Mouse (Mus musculus) midbrain, embryonic 16.5 days (tissue): ENCODE data around the gene Bex3. TPM values are rescaled to one million over a fixed set of nuclear protein-coding genes. Genes with fewer than 3 reads are reported as not detected.

Experiments used
- ATAC-seq: fragments of 200-750 bp; cut with Nextera tagmentation; 2 replicates; pipeline ENCODE4 v1.8.0; 2017; ENCODE audit warnings: moderate TSS enrichment
- H3K27ac ChIP-seq: fragments of 300-500 bp; sonication (generic); 2 replicates; pipeline ENCODE4 v1.5.1; 2014; ENCODE audit warnings: mild to moderate bottlenecking, low read length, mixed read lengths
- H3K27me3 ChIP-seq: fragments of 300-500 bp; sonication (generic); 2 replicates; pipeline ENCODE4 v1.6.1; 2014; ENCODE audit warnings: low read depth, low read length, mixed read lengths; ENCODE audit not compliant: control insufficient read depth, insufficient read depth
- H3K36me3 ChIP-seq: fragments of 300-500 bp; sonication (generic); 2 replicates; pipeline ENCODE4 v1.6.1; 2014; ENCODE audit warnings: mild to moderate bottlenecking, low read length, moderate library complexity, mixed read lengths; ENCODE audit not compliant: control insufficient read depth, insufficient read depth
- H3K4me1 ChIP-seq: fragments of 300-500 bp; sonication (generic); 2 replicates; pipeline ENCODE4 v1.6.1; 2014; ENCODE audit warnings: mild to moderate bottlenecking, low read length, mixed read lengths; ENCODE audit not compliant: control insufficient read depth, insufficient read depth
- H3K4me2 ChIP-seq: fragments of 300-500 bp; sonication (generic); 2 replicates; pipeline ENCODE4 v1.6.1; 2014; ENCODE audit warnings: mild to moderate bottlenecking, low read length, mixed read lengths
- H3K4me3 ChIP-seq: fragments of 300-500 bp; sonication (generic); 2 replicates; pipeline ENCODE4 v1.5.1; 2014; ENCODE audit warnings: low read depth, mild to moderate bottlenecking, low read length, moderate library complexity, mixed read lengths
- H3K9ac ChIP-seq: fragments of 300-500 bp; sonication (generic); 2 replicates; pipeline ENCODE4 v1.6.1; 2014; ENCODE audit warnings: low read depth, low read length, mixed read lengths
- H3K9me3 ChIP-seq: fragments of 300-500 bp; sonication (generic); replicated peaks from 2 replicates; pipeline ENCODE4 v1.6.1; 2014; ENCODE audit warnings: mild to moderate bottlenecking, low read length, mixed read lengths; ENCODE audit not compliant: control insufficient read depth, poor library complexity, severe bottlenecking
- WGBS: fragments of 180-500 bp; shearing (Covaris S2); extraction: QIAGEN DNeasy Blood & Tissue Kit; methylation state at CpG from one replicate; pipeline ENCODE4 v1.1.7; 2014; 5-methylcytosine and 5-hydroxymethylcytosine counted together
- polyA plus RNA-seq: library from polyadenylated mRNA; unstranded; fragments of >200 nt; fragmentation: Nextera tagmentation; extraction: Ambion mirVana; gene quantifications from 2 replicates; pipeline ENCODE4 v1.2.1, GENCODE M21; 2015

Bex3 gene
- polyA plus RNA-seq, 1 experiment from 2014 or later, result 737 TPM

GRCm38 (mm10) chrX:136290817-136291281 is 20.8 kb downstream of the Bex3 start:
- peak; percentile 98 for ATAC-seq
- Histone ChIP-seq H3K4me3 (peak overlapping the region; percentile 19; the same call in 1 of the 2 replicates), H3K36me3 (no peaks in the 10 kb centered on the region), H3K27me3 (no peaks in the 10 kb centered on the region), H3K4me1 (no peaks in the 10 kb centered on the region), H3K9ac (no peak overlapping the region), H3K4me2 (peak overlapping the region; percentile 48), H3K27ac (peak overlapping the region; percentile 87), H3K9me3 (no peaks in the 10 kb centered on the region)
- 9% methylated on average over 8 of the region's 8 CpGs for WGBS

GRCm38 (mm10) chrX:136304295-136304694 is 34.2 kb downstream of the Bex3 start:
- Histone ChIP-seq H3K27ac (no peak overlapping the region), H3K4me3 (no peak overlapping the region), H3K9me3 (no peaks in the 10 kb centered on the region), H3K4me1 (no peaks in the 10 kb centered on the region), H3K9ac (no peak overlapping the region), H3K36me3 (no peaks in the 10 kb centered on the region), H3K27me3 (no peaks in the 10 kb centered on the region), H3K4me2 (no peak overlapping the region)
- peak; percentile 42; the same call in 1 of the 2 replicates for ATAC-seq

DNA sequence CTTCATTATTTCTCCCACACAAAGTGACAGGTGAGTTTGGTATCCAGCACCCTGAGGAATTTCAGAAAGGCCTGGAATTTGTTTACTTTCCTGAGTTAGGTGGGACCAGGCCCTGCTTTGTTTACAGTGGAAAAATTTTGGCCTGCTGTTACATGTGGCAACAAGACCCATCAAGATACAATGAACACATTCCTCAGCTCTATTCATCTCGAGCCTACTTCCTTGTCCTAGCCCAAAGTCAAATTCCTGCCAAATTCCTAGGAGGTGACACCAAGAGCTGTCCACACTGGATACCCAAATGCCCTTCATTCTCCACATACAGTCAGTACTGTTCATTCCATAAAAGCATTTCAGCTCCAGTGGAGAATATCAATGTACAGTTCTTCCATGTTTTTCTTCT is 36.1 kb downstream of the Bex3 start:
- no peak overlapping the region for H3K27ac ChIP-seq
- no peak overlapping the region for H3K9ac ChIP-seq
- no peaks in the 10 kb centered on the region for H3K36me3 ChIP-seq
- ATAC-seq, result no peak
- H3K4me2 ChIP-seq, result no peak overlapping the region
- H3K4me1 ChIP-seq, result no peaks in the 10 kb centered on the region
- H3K27me3 ChIP-seq, result no peaks in the 10 kb centered on the region
- H3K9me3 ChIP-seq, result no peaks in the 10 kb centered on the region
- H3K4me3 ChIP-seq, result no peak overlapping the region
- WGBS, result 50% methylated on average over 1 of the region's 1 CpGs

DNA sequence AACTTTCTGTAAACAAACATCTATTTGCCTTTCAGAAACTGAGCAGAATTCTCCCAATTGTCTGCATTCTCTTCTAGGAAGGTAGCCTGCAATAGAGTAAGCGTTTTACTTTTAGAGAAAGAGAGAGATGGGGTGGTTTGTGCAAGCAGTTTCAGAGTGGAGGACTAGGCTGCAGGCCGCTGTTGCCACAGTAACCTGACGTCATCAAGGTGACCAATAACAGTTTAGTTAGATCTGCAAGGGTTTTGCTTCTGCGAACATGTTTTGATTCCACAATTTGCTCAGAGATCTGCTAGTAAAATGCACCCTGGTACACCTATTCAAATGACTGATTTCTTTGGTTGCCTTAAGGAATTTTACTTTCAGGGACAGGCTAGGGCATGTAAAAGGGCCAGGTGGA is 43.2 kb downstream of the Bex3 start:
- Histone ChIP-seq H3K4me1 (peaks cover 4% of the 10 kb centered on the region; the same call in 1 of the 2 replicates), H3K9me3 (no peaks in the 10 kb centered on the region), H3K27ac (peak overlapping the region; percentile 78), H3K27me3 (no peaks in the 10 kb centered on the region), H3K36me3 (no peaks in the 10 kb centered on the region), H3K9ac (no peak overlapping the region), H3K4me3 (peak overlapping the region; percentile 20; the same call in 1 of the 2 replicates), H3K4me2 (peak overlapping the region; percentile 45)
- ATAC-seq, result peak; percentile 94
- 32% methylated on average over 4 of the region's 4 CpGs for WGBS

GRCm38 (mm10) chrX:136313792-136314564 is 43.9 kb downstream of the Bex3 start:
- H3K4me1 ChIP-seq, result peaks cover 4% of the 10 kb centered on the region; the same call in 1 of the 2 replicates
- 0 out of 2 replicates have a peak overlapping the region, but pooled peaks have one; percentile 25 for H3K9ac ChIP-seq
- H3K27me3 ChIP-seq, result no peaks in the 10 kb centered on the region
- H3K4me3 ChIP-seq, result peak overlapping the region; percentile 20
- H3K36me3 ChIP-seq, result no peaks in the 10 kb centered on the region
- peak; percentile 86 for ATAC-seq
- peak overlapping the region; percentile 78 for H3K27ac ChIP-seq
- 30% methylated on average over 8 of the region's 8 CpGs for WGBS
- peak overlapping the region; percentile 45 for H3K4me2 ChIP-seq
- H3K9me3 ChIP-seq, result no peaks in the 10 kb centered on the region

GRCm38 (mm10) chrX:136319953-136320352 is 49.9 kb downstream of the Bex3 start:
- Histone ChIP-seq H3K27me3 (no peaks in the 10 kb centered on the region), H3K9ac (no peak overlapping the region), H3K4me3 (no peak overlapping the region), H3K9me3 (no peaks in the 10 kb centered on the region), H3K36me3 (no peaks in the 10 kb centered on the region), H3K4me1 (no peaks in the 10 kb centered on the region), H3K4me2 (no peak overlapping the region), H3K27ac (no peak overlapping the region)
- 62% methylated on average over 4 of the region's 4 CpGs for WGBS
- ATAC-seq, result no peak

Other genes starting within 250 kb of the Bex3 start
- 198 and 206 TPM in 2 replicates for gene Arxes1, start 236.9 kb upstream of the Bex3 start, polyA plus RNA-seq
- gene Bex2, start 202.0 kb upstream of the Bex3 start, polyA plus RNA-seq, result 929 and 971 TPM in 2 replicates
- not detected in 2 replicates for gene Nxf3, start 185.0 kb upstream of the Bex3 start, polyA plus RNA-seq
- gene Bex4, start 131.3 kb upstream of the Bex3 start, polyA plus RNA-seq, result 170 and 186 TPM in 2 replicates
- 121 and 125 TPM in 2 replicates for gene Tceal8, start 97.9 kb upstream of the Bex3 start, polyA plus RNA-seq
- gene Tceal5, start 66.4 kb upstream of the Bex3 start, polyA plus RNA-seq, result 31.8 and 38.9 TPM in 2 replicates
- gene Tceal7, start 55.5 kb upstream of the Bex3 start, polyA plus RNA-seq, result 3.9 and 4.2 TPM in 2 replicates
- 271 and 313 TPM in 2 replicates for gene Bex1, start 54.7 kb upstream of the Bex3 start, polyA plus RNA-seq
- 261 and 272 TPM in 2 replicates for gene Tceal9, start 25.2 kb upstream of the Bex3 start, polyA plus RNA-seq
- gene Kir3dl1, start 247.7 kb downstream of the Bex3 start, polyA plus RNA-seq, result not detected in 2 replicates